Mouse (Mus musculus) small intestine, adult 2 months (tissue): ENCODE measurements around the gene Med21.
A peak's percentile ranks its signal among the peaks of the same experiment; 100 is the strongest.

Experiments used
- CTCF ChIP-seq: fragments of 200-500 bp; IDR thresholded peaks from 2 replicates; pipeline ENCODE4 v1.5.1; 2012; ENCODE audit warnings: low read depth, mild to moderate bottlenecking, control low read depth, inconsistent platforms, low read length, moderate library complexity, mixed read lengths; ENCODE audit not compliant: insufficient replicate concordance, insufficient read length; ENCODE audit errors: extremely low read depth
- POLR2A ChIP-seq: fragments of 200-500 bp; IDR thresholded peaks from 2 replicates; pipeline ENCODE4 v1.6.1; 2012; ENCODE audit warnings: low read depth, mild to moderate bottlenecking, control low read depth, inconsistent platforms, low read length, moderate library complexity

GRCm38 (mm10) chr6:146685781-146686308, 43.5 kb downstream of the Med21 start:
- TF ChIP-seq CTCF (peak; percentile 68; the same call in 1 of the 2 replicates), POLR2A (no peak)
